Mouse (Mus musculus): ENCODE data around the gene Kcnj6.

The Kcnj6 gene

DNA sequence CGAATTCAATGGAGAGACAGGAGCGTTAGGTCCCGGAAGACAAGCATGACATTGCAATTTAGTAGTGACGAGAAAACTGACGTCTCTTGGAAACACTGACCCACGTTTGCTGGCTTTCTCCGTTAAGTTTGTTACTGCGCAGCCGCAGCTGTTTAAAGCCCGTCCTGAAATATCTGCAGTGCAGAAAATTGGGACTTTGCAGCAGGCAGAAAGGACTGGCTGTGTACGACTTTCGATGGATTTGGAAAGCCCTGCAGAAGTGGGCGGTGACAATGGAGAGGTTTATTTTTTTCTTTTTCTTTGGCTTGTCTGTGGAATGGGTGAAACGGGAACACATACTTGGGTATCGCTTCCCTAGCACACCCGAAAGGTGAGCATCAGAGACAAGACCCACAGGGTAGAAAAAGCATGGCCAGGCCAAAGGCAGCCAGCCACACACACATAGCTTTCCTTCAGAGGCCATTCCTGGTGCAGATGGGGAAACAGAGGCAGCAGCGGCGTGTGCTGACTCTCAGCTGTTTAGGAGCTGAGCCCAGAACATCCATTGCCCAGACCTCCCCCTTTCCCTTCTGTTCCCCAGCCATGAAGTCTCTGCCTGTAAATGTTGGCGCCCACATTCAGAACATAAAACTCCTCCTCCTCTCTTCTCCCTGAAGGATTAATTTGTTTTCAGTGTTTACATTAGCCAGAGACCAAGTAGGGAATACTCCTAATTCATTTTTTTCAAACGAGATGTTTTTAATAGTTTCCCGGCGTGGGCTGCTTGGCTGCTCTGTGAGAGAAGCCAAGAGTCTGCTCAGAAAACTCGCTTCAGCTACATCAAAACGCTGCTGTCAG, 215.2 kb downstream of the Kcnj6 start:
- DNase-seq (ENCODE audit: inconsistent ontology term) = no peak

DNA sequence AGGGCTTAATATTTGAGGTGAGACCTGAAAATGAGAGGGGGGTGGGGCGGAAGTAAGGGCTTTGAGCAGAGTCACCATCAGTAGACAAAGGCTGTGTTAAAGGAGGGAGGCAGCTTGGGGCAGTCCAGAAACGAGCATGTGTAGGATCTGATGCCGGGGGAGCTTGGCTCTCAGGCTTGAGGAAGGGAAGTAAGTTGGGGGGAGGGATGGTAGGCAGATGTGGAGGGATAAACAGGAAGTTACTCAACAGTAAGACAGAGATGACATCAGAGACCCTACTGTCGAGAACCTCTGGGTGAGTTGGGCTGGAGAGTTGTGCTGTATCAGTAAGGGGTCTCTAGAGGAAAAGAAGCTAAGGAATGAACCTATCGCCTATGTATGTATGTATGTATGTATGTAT, 223.6 kb downstream of the Kcnj6 start:
- DNase-seq (ENCODE audit: inconsistent ontology term) = no peak

- no peak for DNase-seq (ENCODE audit: inconsistent ontology term)
These were observed 229.9 kb downstream of the Kcnj6 start for GRCm38 (mm10) chr16:94767606-94768005.

GRCm38 (mm10) chr16:94765129-94765528, 232.4 kb downstream of the Kcnj6 start:
- DNase-seq (ENCODE audit: inconsistent ontology term) = peak; percentile 39

DNA sequence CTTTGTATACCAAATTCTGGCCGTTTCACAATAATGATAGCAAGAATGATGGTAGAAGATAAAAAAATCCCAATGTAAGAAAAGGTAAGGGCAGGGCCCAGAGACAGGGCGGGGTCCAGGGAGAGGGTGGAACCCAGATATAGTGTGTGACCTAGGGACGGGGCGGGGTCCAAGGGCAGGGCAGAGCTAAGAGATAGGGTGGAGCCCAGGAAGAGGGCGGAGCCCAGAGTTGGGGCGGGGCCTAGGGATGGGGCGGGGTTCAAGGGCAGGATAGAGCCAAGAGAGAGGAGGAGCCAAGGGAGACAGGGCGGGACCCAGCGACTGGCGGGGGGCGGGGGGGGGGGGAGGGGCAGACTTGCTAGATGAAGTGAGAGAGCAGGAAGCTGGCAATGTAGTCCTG, 236.8 kb downstream of the Kcnj6 start:
- no peak for DNase-seq (ENCODE audit: inconsistent ontology term)

- no peak for DNase-seq (ENCODE audit: inconsistent ontology term)
These were observed 237.7 kb downstream of the Kcnj6 start for GRCm38 (mm10) chr16:94759761-94760160.

DNA sequence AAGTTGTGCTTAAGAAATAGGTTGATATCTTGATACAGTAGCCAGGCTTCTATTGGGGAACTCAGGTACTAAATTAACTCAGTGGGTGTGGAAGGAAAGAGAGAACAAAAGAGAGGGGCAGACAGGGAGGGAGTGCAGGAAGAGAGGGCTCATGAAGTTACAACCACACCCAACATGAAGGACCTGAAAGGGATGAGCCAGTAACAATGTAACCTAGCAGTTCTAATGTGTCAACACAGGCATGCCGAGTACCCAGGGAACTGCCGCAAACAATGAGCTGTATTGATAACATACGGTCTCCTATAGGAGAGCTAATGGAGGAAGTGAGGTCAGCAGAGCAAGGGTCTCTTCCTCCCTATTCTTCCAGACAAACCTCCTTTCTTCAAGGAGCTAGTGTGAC, 238.9 kb downstream of the Kcnj6 start:
- DNase-seq (ENCODE audit: inconsistent ontology term) = no peak

DNA sequence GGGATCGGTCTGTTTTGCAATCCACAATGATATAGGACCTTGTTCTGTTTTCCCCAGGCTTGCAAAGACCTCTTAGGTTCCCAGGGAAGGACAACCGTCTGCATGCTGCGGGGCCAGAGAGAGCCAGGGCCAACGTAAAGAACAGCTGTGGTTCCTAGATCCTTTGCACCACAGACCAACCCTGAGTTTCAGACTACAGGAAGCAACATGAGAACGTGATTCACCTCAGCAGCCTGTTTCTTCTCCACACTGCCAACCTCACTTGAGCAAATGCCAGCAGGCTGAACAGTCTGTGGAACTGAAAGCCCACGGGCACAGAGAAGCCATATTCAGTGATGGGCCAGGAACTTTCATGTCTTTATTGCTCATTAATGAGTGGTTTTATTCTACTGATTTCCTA, 241.1 kb downstream of the Kcnj6 start:
- DNase-seq (ENCODE audit: inconsistent ontology term) = no peak

- no peak for DNase-seq (ENCODE audit: inconsistent ontology term)
These were observed 244.0 kb downstream of the Kcnj6 start for GRCm38 (mm10) chr16:94753453-94753852.

GRCm38 (mm10) chr16:94752781-94753180, 244.7 kb downstream of the Kcnj6 start:
- no peak for DNase-seq (ENCODE audit: inconsistent ontology term)

GRCm38 (mm10) chr16:94745016-94745415, 252.5 kb downstream of the Kcnj6 start:
- peak; percentile 77 for DNase-seq (ENCODE audit: inconsistent ontology term)

DNA sequence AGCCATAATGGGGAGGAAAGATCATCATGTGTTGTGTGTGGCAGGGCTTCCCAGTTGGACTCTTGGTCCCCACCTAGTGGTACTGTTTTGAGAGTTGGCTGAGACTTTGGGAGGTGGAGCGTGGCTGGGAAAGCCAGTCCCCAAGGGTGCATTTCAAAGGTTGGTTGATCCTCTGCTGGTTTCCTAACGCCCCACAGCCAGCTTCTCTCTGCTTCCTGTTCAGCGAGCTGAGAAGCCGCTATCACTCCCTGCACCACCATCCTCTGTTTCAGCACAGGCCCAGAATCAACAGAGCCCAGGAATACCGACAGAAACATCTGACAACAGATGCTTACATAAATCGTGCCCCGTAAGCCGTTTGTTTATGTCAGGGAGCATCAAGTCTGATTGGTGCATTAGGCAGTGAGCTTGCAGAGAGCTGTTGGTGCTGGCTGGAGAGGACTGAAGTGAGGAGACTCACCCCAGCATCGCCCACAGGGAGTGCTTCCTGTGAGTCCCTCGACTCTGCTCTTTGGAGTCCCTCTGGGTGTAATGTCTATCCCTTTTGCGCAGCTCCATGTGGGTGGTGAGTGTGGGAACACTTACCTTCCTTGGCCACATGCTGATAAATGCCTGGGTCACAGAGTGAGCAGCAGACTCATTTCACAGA, 253.5 kb downstream of the Kcnj6 start:
- DNase-seq (ENCODE audit: inconsistent ontology term) = peak; percentile 63

DNA sequence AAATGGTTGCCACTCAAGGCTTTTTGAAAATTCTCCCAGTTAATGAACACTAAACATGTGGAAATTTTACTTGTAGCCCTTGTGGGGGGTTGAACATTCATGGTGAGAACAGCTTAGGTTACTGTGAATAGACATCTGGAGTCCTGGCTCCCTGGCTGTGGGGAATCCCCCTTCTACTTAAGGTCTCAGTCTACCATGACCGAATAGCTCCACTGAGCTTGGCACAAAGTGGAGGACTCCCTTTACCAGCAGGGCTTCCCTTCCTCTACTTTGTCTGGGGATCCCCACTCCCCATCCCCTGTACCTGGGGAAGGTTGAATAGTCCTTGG, 260.2 kb downstream of the Kcnj6 start:
- DNase-seq (ENCODE audit: inconsistent ontology term) = no peak

- peak; percentile 30 for DNase-seq (ENCODE audit: inconsistent ontology term)
These were observed 260.8 kb downstream of the Kcnj6 start for GRCm38 (mm10) chr16:94736462-94737358.

DNA sequence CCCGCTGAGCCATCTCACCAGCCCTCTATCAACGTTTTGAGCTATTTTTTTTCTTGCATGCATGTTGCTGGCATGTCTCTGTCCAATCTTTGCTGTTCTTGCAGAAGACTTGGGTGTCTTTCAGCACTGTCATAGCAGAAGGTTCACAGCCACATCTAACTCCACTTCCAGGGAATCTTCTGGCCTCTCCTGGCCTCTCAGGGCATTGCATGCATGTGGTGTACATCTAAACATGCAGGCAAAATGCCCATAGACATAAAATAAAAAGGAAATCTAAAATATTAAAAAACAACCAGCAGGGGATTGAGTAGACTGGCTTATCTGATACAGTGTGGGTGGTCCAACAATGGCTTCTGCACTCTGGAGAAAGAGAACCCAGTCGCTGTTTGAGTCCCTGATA, 262.0 kb downstream of the Kcnj6 start:
- DNase-seq (ENCODE audit: inconsistent ontology term) = no peak

GRCm38 (mm10) chr16:94731027-94731426, 266.5 kb downstream of the Kcnj6 start:
- no peak for DNase-seq (ENCODE audit: inconsistent ontology term)

DNA sequence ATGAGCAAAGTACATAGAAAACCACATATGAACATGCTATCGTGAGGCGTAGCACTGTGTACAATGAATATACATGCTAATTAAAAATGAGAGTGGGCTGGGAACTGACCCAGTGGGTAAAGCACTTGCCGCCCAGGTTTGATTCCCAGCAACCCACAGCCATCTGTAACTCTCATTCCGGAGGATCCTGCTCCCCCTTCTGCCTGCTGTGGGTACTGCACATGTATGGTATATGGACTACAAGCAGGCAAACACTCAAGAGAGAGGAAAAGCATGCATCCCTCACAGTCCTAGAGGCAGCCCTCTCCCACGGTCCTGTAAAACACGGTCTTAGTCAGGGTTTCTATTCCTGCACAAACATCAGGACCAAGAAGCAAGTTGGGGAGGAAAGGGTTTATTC, 268.3 kb downstream of the Kcnj6 start:
- no peak for DNase-seq (ENCODE audit: inconsistent ontology term)

GRCm38 (mm10) chr16:94724747-94725211, 272.7 kb downstream of the Kcnj6 start:
- no peak for DNase-seq (ENCODE audit: inconsistent ontology term)

DNA sequence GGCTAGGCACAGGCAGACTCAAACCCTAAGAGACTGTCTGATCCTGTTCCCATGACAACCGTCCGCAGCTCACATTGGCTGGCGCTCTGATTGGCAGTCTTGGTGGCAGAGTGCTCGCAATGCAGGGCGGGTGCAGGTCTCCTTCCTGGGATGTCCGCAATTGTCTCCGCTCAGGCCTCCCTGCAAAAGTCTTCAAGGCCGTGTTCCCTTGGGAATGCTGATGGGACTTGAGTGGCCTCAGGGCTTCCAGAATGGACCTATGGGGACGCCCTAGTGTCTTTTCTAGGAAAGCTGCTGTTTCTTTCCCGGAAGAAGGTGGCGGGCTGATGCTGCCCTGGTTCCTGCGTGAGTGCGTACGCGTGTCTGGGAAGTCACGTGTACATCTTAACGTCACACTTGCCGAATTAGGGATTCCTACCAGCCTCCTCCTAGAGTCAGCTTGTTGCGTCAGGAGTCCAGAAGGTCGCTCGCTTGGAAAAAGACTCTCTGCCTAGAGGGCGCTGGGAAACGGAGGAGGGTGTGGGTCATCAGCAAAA, 273.4 kb downstream of the Kcnj6 start:
- DNase-seq (ENCODE audit: inconsistent ontology term) = peak; percentile 89

DNA sequence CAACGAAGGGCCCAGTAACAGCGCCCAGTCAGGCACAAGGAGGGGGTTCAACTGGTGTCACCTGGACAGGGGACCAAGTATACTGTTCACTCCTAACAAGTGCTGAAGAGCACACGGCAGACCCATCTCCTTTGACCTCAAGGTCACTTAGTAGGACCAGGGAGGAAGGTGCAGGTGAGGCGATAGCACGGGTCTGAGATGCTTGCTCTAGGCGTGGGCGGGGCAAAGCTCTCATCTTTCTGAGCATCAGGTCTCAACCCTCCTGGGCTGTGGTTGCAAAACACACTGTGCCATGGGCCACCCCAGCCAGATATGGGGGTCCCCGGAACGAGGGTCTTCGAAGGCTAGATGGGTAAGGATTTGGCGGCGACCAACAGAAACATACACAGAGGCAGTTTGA, 274.6 kb downstream of the Kcnj6 start:
- no peak for DNase-seq (ENCODE audit: inconsistent ontology term)

- no peak for DNase-seq (ENCODE audit: inconsistent ontology term)
These were observed 275.9 kb downstream of the Kcnj6 start for GRCm38 (mm10) chr16:94721549-94722006.
